Comparison of ENCODE assay signal across 23 mouse cellular contexts in genomic region chr16:48331822-48332221, GRCm38 (mm10). TPM values are rescaled to one million over a fixed set of nuclear protein-coding genes. Genes with fewer than 3 reads are reported as not detected.
DNase-seq lines count a peak whose midpoint lies in the region.
"Had no signal": no experiment of that assay in that cellular context is flagged by ENCODE, and none has a peak within 500 bp of the region (broad histone marks: within the 10 kb centered on the region; RNA-seq: fewer than 3 reads in every experiment).

No protein-coding gene starts in this region.

- intact Hi-C loops in left cerebral cortex, postnatal 4 days (cut with DNase I): no loop called here

- DNase-seq in left cerebral cortex, postnatal 4 days: peak; percentile 8
- no peak for DNase-seq in left cerebral cortex, adult 9 months (ENCODE audit: low spot score in 2 of 2)
- DNase-seq in cerebellum, adult 18-20 months: peak; percentile 90 to 92
- peak; percentile 69 to 83 for DNase-seq in cerebellum, postnatal 10 days
- no peak for DNase-seq in thymus, postnatal 10 days (ENCODE audit: low spot score in 2 of 2)
- no peak for DNase-seq in frontal cortex, postnatal 36 days (ENCODE audit: low spot score in 2 of 2)
- DNase-seq in adrenal gland, postnatal 10 days: no peak
- DNase-seq: gastrocnemius, adult 2 months; kidney, adult 9 months; kidney, postnatal 10 days; layer of hippocampus, postnatal 36 days; liver; lung, adult 2 months; lung, postnatal 10 days; thymus, adult 2 months; thymus, postnatal 4 days had no signal

RNA-seq across cellular contexts. Expression of gene Dppa2, which starts 28.1 kb away (rescaled TPM):
- total RNA-seq in left cerebral cortex, postnatal 4 days (2021): not detected
- not detected for total RNA-seq in adrenal gland, postnatal 10 days (2021)
- total RNA-seq: adrenal gland, postnatal 4 days; common myeloid progenitor, adult 5-6 weeks; gastrocnemius, adult 2 months; gastrocnemius, postnatal 4 days; heart, adult 8-10 months; heart, postnatal 25 days; layer of hippocampus, postnatal 36 days; left cerebral cortex, postnatal 10 days; neutrophil, adult 5-6 weeks had no signal

RNA-seq across cellular contexts. Expression of gene Dppa4, which starts 48.3 kb away (rescaled TPM):
- total RNA-seq in left cerebral cortex, postnatal 4 days (2021): not detected
- not detected for total RNA-seq in adrenal gland, postnatal 10 days (2021)
- total RNA-seq: adrenal gland, postnatal 4 days; common myeloid progenitor, adult 5-6 weeks; gastrocnemius, adult 2 months; gastrocnemius, postnatal 4 days; heart, adult 8-10 months; heart, postnatal 25 days; layer of hippocampus, postnatal 36 days; left cerebral cortex, postnatal 10 days; neutrophil, adult 5-6 weeks had no signal

Comparison
In these comparisons a context has a peak if more than half of its experiments do, and no peak if none do; other contexts are left out.
1. DNase-seq: peak in left cerebral cortex, postnatal 4 days (single experiment), cerebellum, adult 18-20 months (2 of 2) and cerebellum, postnatal 10 days (2 of 2); none in left cerebral cortex, adult 9 months (0 of 2), thymus, postnatal 10 days (0 of 2), frontal cortex, postnatal 36 days (0 of 2) and adrenal gland, postnatal 10 days (single experiment).